Mouse (Mus musculus) ES-Bruce4 (cell line): ENCODE results near the gene Sept9. TPM values are rescaled to one million over a fixed set of nuclear protein-coding genes. Genes with fewer than 3 reads are reported as not detected.

Experiments used
- H3K27ac ChIP-seq: 2 replicates; pipeline ENCODE4 v1.5.1; 2012; ENCODE audit warnings: low read length, inconsistent platforms; ENCODE audit not compliant: insufficient read depth
- H3K27me3 ChIP-seq: 2 replicates; pipeline ENCODE4 v1.6.1; 2012; ENCODE audit warnings: mild to moderate bottlenecking, low read length, inconsistent platforms; ENCODE audit not compliant: control insufficient read depth, poor library complexity, insufficient read depth, severe bottlenecking
- H3K36me3 ChIP-seq: 2 replicates; pipeline ENCODE4 v1.6.1; 2012; ENCODE audit warnings: inconsistent platforms, mild to moderate bottlenecking, low read length, moderate library complexity; ENCODE audit not compliant: control insufficient read depth, poor library complexity, insufficient read depth, severe bottlenecking
- H3K4me1 ChIP-seq: one replicate; pipeline ENCODE4 v1.8.1; 2011; ENCODE audit warnings: low read length; ENCODE audit not compliant: control insufficient read depth, insufficient read depth
- H3K4me3 ChIP-seq: 2 replicates; pipeline ENCODE4 v1.5.1; 2011; ENCODE audit warnings: low read depth, mild to moderate bottlenecking, low read length
- H3K9ac ChIP-seq: 2 replicates; pipeline ENCODE4 v1.6.1; 2012; ENCODE audit warnings: low read depth, mild to moderate bottlenecking, inconsistent platforms; ENCODE audit not compliant: poor library complexity, severe bottlenecking
- H3K9me3 ChIP-seq: replicated peaks from 2 replicates; pipeline ENCODE4 v1.6.1; 2012; ENCODE audit warnings: mild to moderate bottlenecking, low read length, inconsistent platforms; ENCODE audit not compliant: control insufficient read depth, poor library complexity, insufficient read depth, severe bottlenecking
- CTCF ChIP-seq: IDR thresholded peaks from one replicate; pipeline ENCODE4 v1.8.1; 2011; ENCODE audit warnings: low read depth, low read length
- EP300 ChIP-seq: IDR thresholded peaks from 2 replicates; pipeline ENCODE4 v1.6.1; 2011; ENCODE audit warnings: low read depth, low read length; ENCODE audit not compliant: insufficient read depth
- POLR2A ChIP-seq: IDR thresholded peaks from one replicate; pipeline ENCODE4 v1.8.1; 2011; ENCODE audit warnings: low read length; ENCODE audit not compliant: insufficient read depth
- polyA plus RNA-seq: library from polyadenylated mRNA; stranded (reverse); fragments of >200 nt; gene quantifications from 2 replicates; pipeline ENCODE4 v1.2.4, GENCODE M21; 2011; ENCODE audit warnings: low read depth; ENCODE audit not compliant: missing spikeins, insufficient read depth, insufficient read length

Sept9 gene
- polyA plus RNA-seq, 1 experiment, result 123 TPM

- peak overlapping the region; percentile 11 for H3K4me3 ChIP-seq
- H3K36me3 ChIP-seq, result no peaks in the 10 kb centered on the region
- peak overlapping the region; percentile 96 for H3K27ac ChIP-seq
- H3K27me3 ChIP-seq, result no peaks in the 10 kb centered on the region
- TF ChIP-seq CTCF (no peak), EP300 (no peak)
- H3K9ac ChIP-seq, result no peak overlapping the region
- H3K9me3 ChIP-seq, result no peaks in the 10 kb centered on the region
- peaks cover 16% of the 10 kb centered on the region for H3K4me1 ChIP-seq
Measured at GRCm38 (mm10) chr11:117306311-117307088, 107.0 kb downstream of the Sept9 start.

- peak overlapping the region; percentile 16; the same call in 1 of the 2 replicates for H3K9ac ChIP-seq
- no peak for TF ChIP-seq POLR2A
- peak; percentile 92 for TF ChIP-seq EP300
- peak; percentile 16 for TF ChIP-seq CTCF
- H3K27me3 ChIP-seq, result no peaks in the 10 kb centered on the region
- H3K4me3 ChIP-seq, result peak overlapping the region; percentile 53
- H3K4me1 ChIP-seq, result peaks cover 18% of the 10 kb centered on the region
- no peaks in the 10 kb centered on the region for H3K36me3 ChIP-seq
- no peaks in the 10 kb centered on the region for H3K9me3 ChIP-seq
- H3K27ac ChIP-seq, result peak overlapping the region; percentile 96
Measured at GRCm38 (mm10) chr11:117307895-117308786, 108.7 kb downstream of the Sept9 start.

- H3K27ac ChIP-seq, result peak overlapping the region; percentile 96
- H3K9ac ChIP-seq, result peak overlapping the region; percentile 16
- H3K36me3 ChIP-seq, result no peaks in the 10 kb centered on the region
- H3K4me3 ChIP-seq, result peak overlapping the region; percentile 22
- no peaks in the 10 kb centered on the region for H3K27me3 ChIP-seq
- H3K9me3 ChIP-seq, result no peaks in the 10 kb centered on the region
- TF ChIP-seq POLR2A, result no peak
- TF ChIP-seq CTCF, result no peak
- no peak for TF ChIP-seq EP300
- peaks cover 18% of the 10 kb centered on the region for H3K4me1 ChIP-seq
Measured at GRCm38 (mm10) chr11:117309108-117309917, 109.9 kb downstream of the Sept9 start.

- Histone ChIP-seq H3K27ac (no peak overlapping the region), H3K9ac (peak overlapping the region; percentile 16; the same call in 1 of the 2 replicates)
Measured at GRCm38 (mm10) chr11:117309918-117310287, 110.4 kb downstream of the Sept9 start.

GRCm38 (mm10) chr11:117310341-117311107 is 111.1 kb downstream of the Sept9 start:
- H3K27ac ChIP-seq, result no peak overlapping the region
- TF ChIP-seq CTCF, result no peak
- no peak for TF ChIP-seq POLR2A
- TF ChIP-seq EP300, result no peak
- no peaks in the 10 kb centered on the region for H3K9me3 ChIP-seq
- no peak overlapping the region for H3K4me3 ChIP-seq
- peaks cover 21% of the 10 kb centered on the region for H3K4me1 ChIP-seq
- H3K36me3 ChIP-seq, result no peaks in the 10 kb centered on the region
- no peaks in the 10 kb centered on the region for H3K27me3 ChIP-seq
- H3K9ac ChIP-seq, result no peak overlapping the region

More at GRCm38 (mm10) chr11:117309918-117310287, 110.4 kb downstream of the Sept9 start:
- H3K27me3 ChIP-seq, result no peaks in the 10 kb centered on the region
- no peaks in the 10 kb centered on the region for H3K36me3 ChIP-seq
- no peaks in the 10 kb centered on the region for H3K9me3 ChIP-seq
- peaks cover 20% of the 10 kb centered on the region for H3K4me1 ChIP-seq
- TF ChIP-seq EP300 (no peak), CTCF (no peak), POLR2A (no peak)
- H3K4me3 ChIP-seq, result no peak overlapping the region
